Mouse (Mus musculus) midbrain, postnatal 0 days (tissue): Measurements from ENCODE around the gene Tnnc2. TPM values are rescaled to one million over a fixed set of nuclear protein-coding genes. Genes with fewer than 3 reads are reported as not detected.

Experiments
- ATAC-seq: fragments of 200-750 bp; cut with Nextera tagmentation; 2 replicates; pipeline ENCODE4 v1.8.0; 2017; ENCODE audit warnings: moderate number of reproducible peaks, mild to moderate bottlenecking, moderate TSS enrichment, moderate library complexity; ENCODE audit not compliant: low FRiP score
- DNase-seq: peaks from one replicate; pipeline ENCODE4 v3.0.0-alpha.2; 2015; ENCODE audit warnings: low spot score
- H3K27ac ChIP-seq: fragments of 300-500 bp; sonication (generic); 2 replicates; pipeline ENCODE4 v1.5.1; 2014; ENCODE audit warnings: low read depth, mild to moderate bottlenecking, low read length, mixed read lengths
- H3K27me3 ChIP-seq: fragments of 300-500 bp; sonication (generic); 2 replicates; pipeline ENCODE4 v1.6.1; 2014; ENCODE audit warnings: low read length, control low read depth, mixed read lengths; ENCODE audit not compliant: insufficient read depth
- H3K36me3 ChIP-seq: fragments of 300-500 bp; sonication (generic); 2 replicates; pipeline ENCODE4 v1.6.1; 2014; ENCODE audit warnings: low read length, control low read depth, mixed read lengths; ENCODE audit not compliant: insufficient read depth
- H3K4me1 ChIP-seq: fragments of 300-500 bp; sonication (generic); 2 replicates; pipeline ENCODE4 v1.6.1; 2014; ENCODE audit warnings: mild to moderate bottlenecking, control low read depth, antibody characterized with exemption, low read length, mixed read lengths; ENCODE audit not compliant: insufficient read depth
- H3K4me2 ChIP-seq: fragments of 300-500 bp; sonication (generic); 2 replicates; pipeline ENCODE4 v1.6.1; 2014; ENCODE audit warnings: low read depth, mild to moderate bottlenecking, low read length, mixed read lengths; ENCODE audit not compliant: poor library complexity, severe bottlenecking
- H3K4me3 ChIP-seq: fragments of 300-500 bp; sonication (generic); 2 replicates; pipeline ENCODE4 v1.5.1; 2014; ENCODE audit warnings: low read depth, mild to moderate bottlenecking, low read length, moderate library complexity
- H3K9ac ChIP-seq: fragments of 300-500 bp; sonication (generic); replicated peaks from 2 replicates; pipeline ENCODE4 v1.6.1; 2014; ENCODE audit warnings: mild to moderate bottlenecking, low read length, moderate library complexity, mixed read lengths; ENCODE audit not compliant: poor library complexity, severe bottlenecking
- H3K9me3 ChIP-seq: fragments of 300-500 bp; sonication (generic); 2 replicates; pipeline ENCODE4 v1.6.1; 2016; ENCODE audit warnings: low read length, control low read depth
- CTCF ChIP-seq: IDR thresholded peaks from 2 replicates; pipeline ENCODE4 v1.5.1; 2016; ENCODE audit warnings: antibody characterized with exemption, mild to moderate bottlenecking
- WGBS: fragments of 180-500 bp; shearing (Covaris S2); extraction: QIAGEN DNeasy Blood & Tissue Kit; methylation state at CpG from one replicate; pipeline ENCODE4 v1.1.7; 2014; 5-methylcytosine and 5-hydroxymethylcytosine counted together
- polyA plus RNA-seq: library from polyadenylated mRNA; unstranded; fragments of >200 nt; fragmentation: Nextera tagmentation; extraction: Ambion mirVana; gene quantifications from 2 replicates; pipeline ENCODE4 v1.2.1, GENCODE M21; 2015
- total RNA-seq: library from RNA; depleted of rRNA; stranded (reverse); fragments of >200 nt; gene quantifications from 2 replicates; pipeline ENCODE4 v1.2.3, GENCODE M21; 2014

Tnnc2 gene
- total and polyA plus RNA-seq, 2 experiments from 2014 or later, result 0.62 TPM; not detected in 1

GRCm38 (mm10) chr2:164758692-164759091, 21.1 kb downstream of the Tnnc2 start:
- no peak for TF ChIP-seq CTCF
- DNase-seq, result no peak

GRCm38 (mm10) chr2:164757841-164758240, 21.9 kb downstream of the Tnnc2 start:
- Histone ChIP-seq H3K4me1 (no peaks in the 10 kb centered on the region), H3K4me2 (no peak overlapping the region), H3K9me3 (no peaks in the 10 kb centered on the region), H3K9ac (no peak overlapping the region), H3K27me3 (no peaks in the 10 kb centered on the region), H3K36me3 (peaks cover 63% of the 10 kb centered on the region), H3K4me3 (no peak overlapping the region), H3K27ac (no peak overlapping the region)
- WGBS, result 93% methylated on average over 10 of the region's 11 CpGs
- no peak for DNase-seq
- TF ChIP-seq CTCF, result no peak
- no peak for ATAC-seq

More at GRCm38 (mm10) chr2:164758692-164759091, 21.1 kb downstream of the Tnnc2 start:
- Histone ChIP-seq H3K9me3 (no peaks in the 10 kb centered on the region), H3K27ac (no peak overlapping the region), H3K4me1 (no peaks in the 10 kb centered on the region), H3K4me3 (no peak overlapping the region), H3K4me2 (no peak overlapping the region), H3K36me3 (peaks cover 68% of the 10 kb centered on the region), H3K27me3 (no peaks in the 10 kb centered on the region), H3K9ac (no peak overlapping the region)
- WGBS, result 67% methylated on average over 1 of the region's 1 CpGs
- no peak for ATAC-seq

GRCm38 (mm10) chr2:164754800-164755199, 25.0 kb downstream of the Tnnc2 start:
- no peak overlapping the region for H3K4me3 ChIP-seq
- H3K27me3 ChIP-seq, result no peaks in the 10 kb centered on the region
- no peak for ATAC-seq
- no peak overlapping the region for H3K9ac ChIP-seq
- no peaks in the 10 kb centered on the region for H3K4me1 ChIP-seq
- no peaks in the 10 kb centered on the region for H3K9me3 ChIP-seq
- TF ChIP-seq CTCF, result no peak
- DNase-seq, result no peak
- no peak overlapping the region for H3K4me2 ChIP-seq
- H3K27ac ChIP-seq, result no peak overlapping the region
- WGBS, result 97% methylated on average over 2 of the region's 2 CpGs
- peaks cover 57% of the 10 kb centered on the region for H3K36me3 ChIP-seq

GRCm38 (mm10) chr2:164754105-164754504, 25.7 kb downstream of the Tnnc2 start:
- no peak for DNase-seq
- Histone ChIP-seq H3K36me3 (peaks cover 57% of the 10 kb centered on the region), H3K9ac (no peak overlapping the region), H3K4me1 (no peaks in the 10 kb centered on the region), H3K9me3 (no peaks in the 10 kb centered on the region), H3K27ac (no peak overlapping the region), H3K4me3 (no peak overlapping the region), H3K4me2 (no peak overlapping the region), H3K27me3 (no peaks in the 10 kb centered on the region)
- WGBS, result 92% methylated on average over 11 of the region's 11 CpGs
- no peak for ATAC-seq
- TF ChIP-seq CTCF, result no peak

GRCm38 (mm10) chr2:164752454-164752853, 27.3 kb downstream of the Tnnc2 start:
- Histone ChIP-seq H3K27me3 (no peaks in the 10 kb centered on the region), H3K36me3 (peaks cover 50% of the 10 kb centered on the region), H3K4me1 (no peaks in the 10 kb centered on the region), H3K4me3 (no peak overlapping the region), H3K9ac (no peak overlapping the region), H3K27ac (no peak overlapping the region), H3K9me3 (no peaks in the 10 kb centered on the region), H3K4me2 (no peak overlapping the region)
- TF ChIP-seq CTCF, result no peak
- 94% methylated on average over 2 of the region's 2 CpGs for WGBS
- no peak for ATAC-seq
- DNase-seq, result no peak

- no peaks in the 10 kb centered on the region for H3K27me3 ChIP-seq
- peaks cover 18% of the 10 kb centered on the region for H3K36me3 ChIP-seq
- H3K9me3 ChIP-seq, result no peaks in the 10 kb centered on the region
- H3K9ac ChIP-seq, result no peak overlapping the region
- DNase-seq (no peak), ATAC-seq (no peak)
- H3K4me3 ChIP-seq, result no peak overlapping the region
- 89% methylated on average over 6 of the region's 6 CpGs for WGBS
- H3K4me2 ChIP-seq, result no peak overlapping the region
- H3K4me1 ChIP-seq, result peaks cover 9% of the 10 kb centered on the region; the same call in 1 of the 2 replicates
- H3K27ac ChIP-seq, result no peak overlapping the region
- no peak for TF ChIP-seq CTCF
Observed at GRCm38 (mm10) chr2:164748991-164749390, 30.8 kb downstream of the Tnnc2 start.
